10 mouse cellular contexts compared by ENCODE assay signal in the genomic region with DNA sequence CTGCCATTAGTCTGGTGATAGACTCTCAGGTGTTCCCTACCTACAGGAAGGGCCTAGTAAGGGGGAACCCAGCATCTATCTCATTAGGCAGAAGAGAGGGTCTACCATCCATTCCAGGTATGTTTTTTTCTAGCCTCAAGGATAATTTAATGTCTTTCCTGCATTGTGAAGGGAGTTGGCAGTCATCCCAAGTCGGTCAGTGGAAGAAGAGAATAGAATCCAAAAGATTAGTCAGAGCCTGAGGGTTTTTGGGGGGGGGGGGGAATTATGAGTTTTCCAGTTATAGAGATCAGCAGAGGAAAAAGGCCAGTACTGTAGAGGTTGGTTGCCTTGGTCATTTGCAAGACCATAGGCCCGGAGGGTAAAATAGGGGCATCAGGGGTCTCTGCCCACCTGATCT. TPM values are rescaled to one million over a fixed set of nuclear protein-coding genes. Genes with fewer than 3 reads are reported as not detected.
"Had no signal": no experiment of that assay in that cellular context is flagged by ENCODE, and none has a peak within 500 bp of the region (broad histone marks: within the 10 kb centered on the region; RNA-seq: fewer than 3 reads in every experiment).

No protein-coding gene starts in this region.

- H3K4me1 ChIP-seq: midbrain, embryonic 13.5 days had no signal

- DNase-seq: liver; right cerebral cortex, postnatal 4 days; thymus, postnatal 36 days had no signal

- H3K4me3 ChIP-seq: left cerebral cortex, adult 2 months; midbrain, embryonic 13.5 days had no signal

- H3K36me3 ChIP-seq: midbrain, embryonic 13.5 days had no signal

- ATAC-seq: midbrain, embryonic 13.5 days had no signal

- H3K4me2 ChIP-seq: midbrain, embryonic 13.5 days had no signal

- H3K27me3 ChIP-seq: midbrain, embryonic 13.5 days had no signal

- H3K27ac ChIP-seq: left cerebral cortex, adult 2 months; liver, embryonic 14.5 days; midbrain, embryonic 13.5 days had no signal

- H3K9me3 ChIP-seq: midbrain, embryonic 13.5 days had no signal

- H3K9ac ChIP-seq: liver, embryonic 14.5 days; midbrain, embryonic 13.5 days had no signal

RNA-seq across cellular contexts. Expression of gene Gbgt1, which starts 2.2 kb away (rescaled TPM):
- total RNA-seq: megakaryocyte-erythroid progenitor cell, adult 5-6 weeks had no signal
- polyA plus RNA-seq: limb, embryonic 11.5 days had no signal

RNA-seq across cellular contexts. Expression of gene Gm10134, which starts 11.4 kb away (rescaled TPM):
- total RNA-seq: megakaryocyte-erythroid progenitor cell, adult 5-6 weeks; midbrain, postnatal 0 days had no signal
- polyA plus RNA-seq: limb, embryonic 11.5 days; liver, embryonic 14.5 days; neural tube, embryonic 14.5 days had no signal

RNA-seq across cellular contexts. Expression of gene 1700007K13Rik, which starts 28.4 kb away (rescaled TPM):
- total RNA-seq: megakaryocyte-erythroid progenitor cell, adult 5-6 weeks had no signal
- polyA plus RNA-seq: liver, embryonic 14.5 days had no signal
